Mouse (Mus musculus) left cerebral cortex, adult 18-20 months (tissue): Measurements from ENCODE around the gene 1700122O11Rik. TPM values are rescaled to one million over a fixed set of nuclear protein-coding genes. Genes with fewer than 3 reads are reported as not detected.

Source experiments
- DNase-seq, 2 experiments: peaks; one replicate each; pipeline ENCODE4 v3.0.0; 2021 to 2022; ENCODE audit warnings: low spot score in 2 of 2, mixed read lengths in 1 of 2
- long read RNA-seq, 2 experiments: library from polyadenylated mRNA; stranded (forward); transcript quantifications; one replicate each; pipeline ENCODE4 v2.0.0; 2021
- total RNA-seq, 2 experiments: library from RNA; stranded (reverse); gene quantifications; 2 replicates each; pipeline ENCODE4 v1.2.3; 2021

Gene 1700122O11Rik
- total RNA-seq = not detected
- long read RNA-seq, experiment 1 = 0 reads
- long read RNA-seq, experiment 2 = 0 reads

- no peak for DNase-seq
Observed at GRCm38 (mm10) chr17:48038193-48038592, at the start of gene 1700122O11Rik. Gene 1700122O11Rik (minus strand): TSS chr17:48038293.

GRCm38 (mm10) chr17:48080626-48081025, 42.5 kb upstream of the 1700122O11Rik start:
- no peak for DNase-seq

GRCm38 (mm10) chr17:48067729-48068128, 29.6 kb upstream of the 1700122O11Rik start:
- no peak for DNase-seq

- DNase-seq = no peak
Observed at GRCm38 (mm10) chr17:48067083-48067614, 29.1 kb upstream of the 1700122O11Rik start.

- DNase-seq = no peak
Observed at GRCm38 (mm10) chr17:48065081-48065501, 27.0 kb upstream of the 1700122O11Rik start.

GRCm38 (mm10) chr17:48064196-48064843, 26.2 kb upstream of the 1700122O11Rik start:
- no peak for DNase-seq

GRCm38 (mm10) chr17:48057382-48057781, 19.3 kb upstream of the 1700122O11Rik start:
- no peak for DNase-seq

GRCm38 (mm10) chr17:48055076-48055816, 17.2 kb upstream of the 1700122O11Rik start:
- DNase-seq = no peak

- DNase-seq = no peak
Observed at GRCm38 (mm10) chr17:48053646-48054045, 15.6 kb upstream of the 1700122O11Rik start.

GRCm38 (mm10) chr17:48052338-48053067, 14.4 kb upstream of the 1700122O11Rik start:
- no peak for DNase-seq

- no peak for DNase-seq
Observed at GRCm38 (mm10) chr17:48051638-48052337, 13.7 kb upstream of the 1700122O11Rik start.

GRCm38 (mm10) chr17:48045631-48046030, 7.5 kb upstream of the 1700122O11Rik start:
- DNase-seq = peak; percentile 43 to 76

GRCm38 (mm10) chr17:48043154-48043880, 5.2 kb upstream of the 1700122O11Rik start:
- no peak for DNase-seq

GRCm38 (mm10) chr17:48041351-48042287, 3.5 kb upstream of the 1700122O11Rik start:
- DNase-seq = peak; percentile 42 to 47

- no peak for DNase-seq
Observed at GRCm38 (mm10) chr17:48039232-48039866, 1.3 kb upstream of the 1700122O11Rik start.

- DNase-seq = no peak
Observed at GRCm38 (mm10) chr17:48036921-48037320, 1.2 kb downstream of the 1700122O11Rik start.

GRCm38 (mm10) chr17:48031521-48032430, 6.3 kb downstream of the 1700122O11Rik start:
- DNase-seq = no peak
